Mouse (Mus musculus) gastrocnemius, adult 8-10 months (tissue): ENCODE results near the gene Btbd11. TPM values are rescaled to one million over a fixed set of nuclear protein-coding genes. Genes with fewer than 3 reads are reported as not detected.

Experiments used
- DNase-seq, 2 experiments: peaks; one replicate each; pipeline ENCODE4 v3.0.0; 2022; ENCODE audit warnings: low spot score in 2 of 2
- total RNA-seq, 4 experiments: library from RNA; stranded (reverse); gene quantifications; 2 replicates each; pipeline ENCODE4 v1.2.4; 2022

Gene Btbd11
- total RNA-seq, 4 experiments from 2014 or later = 0.29 to 0.75 (median 0.57) TPM

DNA sequence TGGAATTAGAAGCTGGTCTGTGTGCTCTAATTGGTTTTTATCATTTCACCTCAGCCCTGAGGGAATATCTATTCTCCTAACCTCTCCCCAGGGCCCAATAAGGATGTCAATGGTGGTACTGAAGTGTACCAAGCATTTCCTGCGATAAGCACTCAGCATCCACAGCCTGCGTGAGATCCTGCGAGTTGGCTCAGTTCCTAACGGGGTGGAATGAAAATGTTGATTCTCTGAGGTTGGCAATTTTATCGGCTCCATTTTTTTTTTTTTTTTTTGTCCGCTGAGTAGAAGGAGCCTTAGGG lies 131.4 kb downstream of the Btbd11 start:
- no peak for DNase-seq

DNA sequence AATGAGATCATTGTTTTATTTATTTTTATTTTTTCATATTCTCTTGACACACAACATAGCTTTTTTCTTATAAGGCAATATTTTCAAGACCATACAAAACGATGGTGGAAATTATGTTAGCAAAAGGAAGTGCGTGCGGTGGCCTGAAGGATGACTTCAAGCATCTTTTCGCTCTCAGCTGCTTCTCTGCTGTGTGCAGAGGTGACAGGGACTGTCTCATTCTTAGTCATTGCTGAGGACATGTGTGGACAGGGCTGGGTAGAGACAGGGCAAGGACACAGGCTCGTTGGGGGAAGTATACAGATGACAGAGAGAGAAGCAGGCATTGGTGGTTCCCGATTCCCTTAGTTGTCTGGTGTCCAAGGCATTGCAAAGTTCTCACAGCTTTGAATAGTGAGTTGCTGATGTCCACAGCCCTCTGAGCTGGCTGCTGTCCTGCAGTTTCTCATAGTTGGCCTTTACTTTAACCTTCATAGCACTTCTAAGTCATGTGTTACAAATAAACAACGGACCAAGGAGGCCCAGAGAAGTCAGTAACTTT lies 135.7 kb downstream of the Btbd11 start:
- DNase-seq = no peak

DNA sequence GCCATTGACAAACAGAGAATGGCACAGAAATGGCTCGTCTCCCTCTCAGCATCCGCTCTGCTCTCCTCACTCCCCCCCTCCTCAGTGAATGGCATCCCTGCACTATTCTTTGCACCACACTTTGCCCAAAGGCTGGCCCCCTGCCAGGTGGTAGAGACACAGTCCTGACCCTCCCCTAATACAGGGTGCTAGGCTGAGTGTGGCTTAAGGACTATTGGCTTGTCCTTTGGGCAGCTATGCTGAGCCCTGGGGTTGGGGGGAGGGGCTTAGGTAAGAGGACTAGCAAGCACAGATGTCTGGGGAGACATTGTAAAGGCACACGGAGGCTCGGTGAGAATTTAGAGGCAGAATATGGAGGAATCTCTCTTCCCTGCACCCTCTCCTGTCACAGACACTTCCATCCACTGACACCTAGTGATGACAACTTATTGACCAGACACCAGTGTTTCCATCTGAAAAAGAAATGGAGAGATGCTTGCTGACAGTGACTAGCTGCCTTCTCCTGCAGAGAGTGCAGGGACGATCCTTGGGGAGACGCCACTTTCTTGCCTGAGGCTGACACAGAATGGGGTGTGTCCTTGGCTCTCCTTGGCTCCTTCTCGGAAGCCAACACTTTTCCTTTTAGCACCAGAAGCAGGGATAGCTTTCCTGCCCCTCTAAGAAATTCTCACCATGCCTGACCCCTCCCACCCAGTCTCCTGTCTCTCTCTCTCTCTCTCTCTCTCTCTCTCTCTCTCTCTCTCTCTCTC lies 138.8 kb downstream of the Btbd11 start:
- DNase-seq = no peak

DNA sequence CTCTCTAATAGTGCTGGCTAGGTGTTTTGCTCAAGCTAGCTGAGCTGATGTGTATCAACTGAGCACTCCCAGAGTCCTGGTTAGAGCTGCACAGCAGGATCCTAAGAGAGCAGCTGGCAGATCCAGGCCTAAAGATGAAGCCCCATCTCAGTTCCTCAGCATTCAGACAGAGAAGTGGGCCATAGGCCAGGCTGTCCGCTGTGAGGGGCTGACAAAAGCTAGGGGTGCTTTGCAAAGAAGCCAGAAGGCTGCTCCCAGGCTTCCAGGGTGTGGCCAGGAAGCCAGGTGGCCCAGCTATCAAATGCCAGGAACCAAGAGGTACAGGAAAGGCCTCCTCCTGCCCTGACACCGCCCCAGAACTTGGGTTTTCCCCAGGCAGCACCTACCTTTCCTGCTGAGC lies 140.0 kb downstream of the Btbd11 start:
- no peak for DNase-seq

DNA sequence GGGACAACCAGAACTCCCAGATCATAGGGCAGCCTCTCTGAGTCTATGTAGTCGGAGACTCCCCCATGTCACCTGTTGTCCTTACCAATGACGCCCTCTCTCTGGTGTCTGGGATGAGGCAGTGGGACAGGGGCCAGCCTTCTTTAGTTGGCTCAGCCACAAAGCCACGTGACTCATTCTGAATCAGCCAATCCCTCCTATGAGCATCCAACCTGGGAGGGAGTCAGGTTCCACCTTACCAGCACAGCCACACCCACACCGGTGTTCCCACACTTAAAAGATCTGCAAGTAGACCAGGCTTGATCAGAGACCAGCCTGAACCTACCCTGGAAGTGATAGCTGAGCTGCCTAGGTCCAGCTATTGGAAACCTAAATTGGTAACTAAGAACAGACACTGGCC lies 141.1 kb downstream of the Btbd11 start:
- no peak for DNase-seq

DNA sequence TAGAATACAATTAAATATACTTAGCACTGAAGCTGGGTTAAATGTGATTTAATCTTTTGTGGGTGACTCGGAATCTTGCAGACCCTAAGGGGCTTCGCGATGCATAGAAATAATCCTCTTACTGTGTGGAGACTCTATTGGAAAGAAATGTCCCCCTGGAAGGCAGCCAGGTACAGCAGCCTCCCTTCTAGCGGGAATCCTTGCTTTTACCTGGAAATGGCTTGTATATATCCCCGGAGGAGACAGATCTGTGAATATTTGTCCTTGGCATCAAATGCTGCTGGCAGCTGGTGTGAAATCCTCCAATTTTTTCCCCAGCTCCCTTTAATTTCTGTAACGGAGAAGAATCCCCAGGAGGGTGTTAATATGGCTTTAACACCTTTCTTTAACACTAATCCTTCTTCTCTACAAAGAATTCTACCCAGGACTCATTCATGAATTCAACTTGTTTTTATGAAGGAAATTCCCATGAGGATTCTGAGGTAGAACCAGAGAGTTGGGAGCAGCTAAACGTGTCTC lies 146.6 kb downstream of the Btbd11 start:
- DNase-seq = no peak

DNA sequence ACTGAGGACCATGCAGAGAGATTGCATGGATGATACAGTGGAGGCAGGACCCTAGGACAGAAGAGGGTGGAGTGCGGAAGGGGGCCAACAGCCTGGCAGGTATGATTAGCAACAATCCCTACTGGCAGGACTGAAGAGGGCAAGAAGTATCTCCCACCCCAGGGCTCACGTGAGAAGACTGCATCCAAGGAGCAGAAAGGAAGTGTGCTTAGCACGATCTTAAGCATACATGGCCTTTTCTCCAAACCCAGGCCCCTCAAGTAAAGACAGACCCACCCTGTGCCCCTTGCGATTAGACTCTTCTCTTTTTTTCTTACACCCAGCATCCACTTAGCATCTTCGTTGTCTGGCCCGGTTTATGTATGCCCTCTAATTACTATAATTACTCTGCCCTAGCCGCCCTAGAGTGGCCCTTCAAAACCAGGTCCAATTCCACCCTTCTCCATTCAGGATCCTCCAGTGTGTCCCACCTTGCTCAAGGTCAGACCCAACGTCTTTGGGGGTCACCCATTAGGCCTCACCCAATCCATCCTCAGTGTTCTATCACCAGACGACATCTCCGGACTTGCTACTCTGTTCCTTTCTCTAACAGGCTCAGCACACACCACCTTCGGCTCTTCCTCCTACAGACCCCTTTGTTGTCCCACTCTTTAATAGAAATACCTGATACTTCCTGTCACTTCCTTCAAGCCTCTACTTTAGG lies 151.6 kb downstream of the Btbd11 start:
- DNase-seq = no peak

DNA sequence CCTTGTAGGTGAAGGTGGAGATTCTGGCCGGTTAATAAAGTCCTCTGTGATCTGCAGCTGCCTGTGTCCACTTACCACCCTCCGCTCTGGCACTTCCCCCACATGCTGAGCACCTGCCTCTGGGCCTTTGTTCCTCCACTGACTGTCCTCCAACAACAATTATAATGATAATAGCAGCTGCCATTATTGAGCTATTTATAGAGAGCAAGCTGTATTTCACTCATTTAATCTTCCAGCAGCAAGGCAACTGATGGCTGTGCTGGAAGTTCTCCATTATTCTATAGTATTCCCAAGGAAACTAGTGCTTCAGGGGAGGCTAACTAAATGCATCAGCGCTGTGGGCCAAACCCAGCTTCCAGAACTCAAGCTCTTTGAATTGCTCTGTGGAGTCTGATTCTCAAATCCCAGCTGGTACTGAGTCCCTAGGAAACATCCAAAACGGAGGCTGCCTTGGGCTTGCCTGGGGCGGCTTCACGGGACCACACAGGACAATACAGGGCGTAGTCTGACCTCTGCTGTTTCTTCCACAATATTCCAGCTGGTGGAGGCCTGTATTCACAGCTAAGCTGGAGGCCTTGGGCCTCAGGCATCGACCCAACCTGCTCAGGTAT lies 153.0 kb downstream of the Btbd11 start:
- DNase-seq = no peak

DNA sequence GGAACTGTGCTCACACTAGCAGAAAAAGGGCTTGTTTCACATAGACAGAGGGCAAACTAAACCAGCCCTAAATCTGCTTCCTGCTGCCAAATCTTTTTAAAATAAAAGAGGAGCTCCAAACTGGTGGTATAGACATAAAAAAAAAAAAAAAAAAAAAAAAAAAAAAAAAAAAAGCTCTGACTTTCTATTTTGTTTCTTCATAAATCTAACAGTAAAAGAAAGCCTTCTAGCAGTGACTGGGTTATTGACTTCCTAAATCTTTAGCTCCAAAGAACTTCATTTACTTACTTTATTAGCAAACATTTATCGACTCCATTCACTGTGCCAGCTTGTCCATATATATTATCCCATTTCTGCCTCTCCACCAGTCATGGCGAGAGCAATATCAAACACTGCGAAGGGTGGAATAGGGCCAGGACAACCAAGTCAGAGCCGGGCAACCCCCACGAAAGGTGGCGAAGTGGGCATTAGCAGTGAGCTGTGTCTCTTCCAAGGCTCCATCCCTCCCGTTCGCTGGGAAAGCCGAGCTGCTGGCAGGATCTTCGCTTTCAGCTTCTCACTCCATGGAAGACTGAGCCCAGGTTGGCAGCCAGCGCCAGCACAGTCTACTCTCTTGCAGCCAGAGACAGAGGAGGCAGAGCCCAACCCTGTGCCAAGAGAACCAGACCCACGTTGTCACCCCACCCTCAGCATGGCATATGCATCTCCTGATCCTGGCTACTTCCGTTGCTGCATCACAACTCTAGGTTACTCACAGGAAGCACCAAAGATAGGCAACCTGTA lies 153.9 kb downstream of the Btbd11 start:
- DNase-seq = no peak

DNA sequence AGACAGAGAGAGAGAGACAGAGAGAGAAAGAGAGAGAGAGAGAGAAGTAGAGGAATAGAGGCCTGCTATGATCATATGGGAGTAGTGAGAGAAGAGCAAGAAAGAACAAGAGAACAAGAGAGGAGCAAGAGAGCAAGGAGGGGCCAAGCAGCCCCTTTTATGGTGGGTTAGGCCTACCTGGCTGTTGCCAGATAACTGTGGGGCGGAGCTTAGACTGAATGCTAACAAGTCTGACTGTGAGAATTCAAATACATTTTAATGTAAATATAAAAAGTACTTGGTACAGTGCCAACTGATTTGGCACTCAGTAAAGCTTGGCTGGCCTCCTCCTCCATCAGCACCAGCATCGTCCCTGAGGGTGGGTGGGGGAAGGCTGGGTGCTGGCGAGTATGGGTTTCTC lies 154.9 kb downstream of the Btbd11 start:
- no peak for DNase-seq

DNA sequence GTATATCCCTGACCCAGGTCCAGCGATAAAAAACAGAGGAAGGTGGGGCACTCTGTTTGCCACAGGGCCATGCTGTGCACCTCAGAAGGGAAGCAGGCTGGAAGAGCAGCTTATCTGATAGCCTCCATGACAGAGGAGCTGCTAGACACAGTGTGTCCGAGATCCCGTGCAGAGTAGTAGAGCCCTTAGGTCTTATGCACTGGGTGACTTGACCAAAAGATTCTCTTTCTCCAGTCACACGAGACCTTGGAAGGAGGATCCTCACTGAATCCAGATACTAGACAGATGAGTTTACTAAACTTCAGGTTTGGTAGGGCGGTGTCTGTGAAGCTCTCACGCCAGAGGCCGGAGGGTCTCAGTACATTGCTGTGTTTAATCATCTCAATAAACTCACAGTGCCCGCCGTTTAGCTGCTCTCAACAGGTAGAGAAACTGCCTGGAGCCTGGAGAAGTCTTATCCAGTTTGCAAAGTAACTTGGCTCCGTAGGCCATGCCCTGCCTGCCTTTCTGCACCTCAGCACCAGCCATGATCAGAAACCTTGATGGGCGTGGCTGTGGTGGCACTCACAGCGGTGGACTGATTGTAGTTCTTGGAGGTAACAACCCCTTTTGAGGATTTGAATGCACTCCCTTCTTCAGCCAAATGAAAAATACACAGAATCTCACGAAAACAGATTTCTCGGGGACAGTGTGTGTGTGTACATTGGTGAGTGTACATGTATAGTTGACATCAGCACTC lies 155.4 kb downstream of the Btbd11 start:
- DNase-seq = no peak

DNA sequence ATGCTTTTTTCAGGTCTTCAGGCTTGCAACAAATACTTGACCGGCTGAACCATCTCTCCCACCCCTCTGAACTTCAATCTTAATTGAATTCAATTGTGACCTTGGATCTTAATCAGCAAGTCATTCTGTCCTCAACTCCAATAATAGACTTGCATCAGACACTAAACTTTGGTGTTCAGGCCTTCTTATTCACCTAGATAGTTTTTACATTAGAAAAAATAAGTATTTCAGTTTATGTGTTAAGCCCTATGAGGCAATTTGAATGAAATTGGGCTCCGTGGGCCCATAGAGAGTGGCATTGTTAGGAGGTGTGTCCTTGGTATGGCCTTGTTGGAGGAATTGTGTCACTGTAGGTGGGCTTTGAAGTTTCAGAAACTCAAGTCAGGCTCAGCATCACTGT lies 156.7 kb downstream of the Btbd11 start:
- no peak for DNase-seq

DNA sequence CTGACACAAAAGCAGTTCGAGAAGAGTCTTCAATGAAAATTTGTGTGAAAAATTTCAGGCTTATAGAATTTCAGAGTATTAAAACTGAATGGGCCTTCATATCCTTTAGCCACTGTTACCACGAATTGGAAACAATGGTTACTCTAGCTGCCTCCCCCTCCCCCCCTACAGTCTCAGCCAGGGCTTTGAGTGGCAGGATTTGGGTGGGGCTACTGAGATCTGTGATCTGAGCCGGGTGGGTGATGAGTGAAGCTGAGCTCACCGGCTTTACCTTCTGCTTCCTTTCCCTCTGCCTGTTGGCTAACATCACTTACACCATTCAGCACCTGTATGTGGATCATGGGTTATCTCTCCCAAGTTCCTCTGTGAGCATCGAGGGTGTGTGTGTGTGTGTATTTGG lies 158.4 kb downstream of the Btbd11 start:
- no peak for DNase-seq

DNA sequence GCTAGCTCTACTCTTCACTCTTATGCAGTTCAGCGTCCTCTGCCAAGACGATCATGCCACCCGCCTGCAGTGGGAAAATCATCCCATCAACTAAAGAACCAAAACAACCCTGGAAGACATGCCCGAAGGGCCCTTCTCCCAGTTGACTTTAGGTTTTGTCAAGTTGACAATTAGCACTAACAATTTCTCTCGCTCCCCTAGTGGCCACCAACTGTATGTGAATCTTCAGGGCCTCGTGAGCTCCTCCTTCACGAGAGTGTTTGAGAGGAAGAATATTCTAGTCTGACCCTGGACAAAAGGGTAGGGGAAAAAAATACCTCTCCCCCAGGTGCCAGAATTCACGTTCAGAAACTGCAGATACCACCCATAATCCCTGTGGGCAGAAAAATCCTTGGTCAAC lies 168.6 kb downstream of the Btbd11 start:
- DNase-seq = no peak

DNA sequence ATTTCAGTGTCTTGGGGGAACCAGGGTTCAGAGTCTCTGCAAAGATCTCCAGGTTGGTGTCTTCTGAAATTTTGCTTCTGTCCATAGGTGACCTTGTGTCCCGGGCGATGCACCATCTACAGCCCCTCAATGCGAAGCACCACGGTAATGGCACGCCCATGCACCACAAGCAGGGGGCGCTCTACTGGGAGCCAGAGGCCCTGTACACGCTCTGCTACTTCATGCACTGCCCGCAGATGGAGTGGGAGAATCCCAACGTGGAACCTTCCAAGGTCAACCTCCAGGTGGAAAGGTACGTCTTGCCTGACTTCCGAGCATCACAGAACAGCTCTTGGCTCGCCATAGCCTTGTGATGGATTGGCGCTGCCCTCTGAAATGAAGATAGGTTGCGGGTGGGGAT lies 174.8 kb downstream of the Btbd11 start:
- no peak for DNase-seq

DNA sequence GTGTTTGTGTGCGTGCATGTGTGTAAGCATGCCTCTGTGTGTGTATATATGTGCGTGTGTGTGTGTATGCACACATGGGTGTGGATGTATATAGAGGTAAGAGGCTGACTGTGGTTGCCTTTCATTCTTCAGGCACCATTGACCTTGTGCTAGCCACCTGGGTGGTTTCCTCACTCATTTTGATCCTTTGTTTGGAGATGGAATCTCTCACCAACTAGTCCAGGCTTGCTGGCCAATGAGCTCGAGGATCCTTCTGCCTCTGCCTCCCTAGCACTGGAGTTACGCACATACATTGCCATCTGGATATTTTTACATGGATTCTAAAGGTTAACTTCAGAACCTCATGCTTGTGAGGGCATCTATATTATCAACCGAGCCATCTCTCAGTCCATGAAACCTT lies 184.8 kb downstream of the Btbd11 start:
- no peak for DNase-seq

DNA sequence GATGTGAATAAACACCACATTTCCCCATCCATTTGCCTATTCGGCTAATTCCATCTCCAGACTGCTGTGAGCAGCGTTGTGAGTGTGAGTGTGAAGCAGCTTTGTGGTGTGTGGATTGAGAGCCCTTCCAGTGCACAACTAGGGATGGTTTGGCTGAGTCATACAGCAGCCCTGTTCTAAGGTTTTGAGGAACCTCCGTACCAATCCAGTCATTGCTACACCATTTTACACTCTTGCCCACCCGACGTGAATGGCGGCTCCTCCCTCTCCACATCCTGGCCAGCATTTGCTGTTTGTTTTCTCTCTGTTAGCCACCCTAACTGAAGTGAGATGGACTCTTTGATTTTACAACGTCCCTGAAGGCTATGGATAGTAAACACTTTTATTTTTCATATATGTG lies 186.0 kb downstream of the Btbd11 start:
- DNase-seq = no peak

DNA sequence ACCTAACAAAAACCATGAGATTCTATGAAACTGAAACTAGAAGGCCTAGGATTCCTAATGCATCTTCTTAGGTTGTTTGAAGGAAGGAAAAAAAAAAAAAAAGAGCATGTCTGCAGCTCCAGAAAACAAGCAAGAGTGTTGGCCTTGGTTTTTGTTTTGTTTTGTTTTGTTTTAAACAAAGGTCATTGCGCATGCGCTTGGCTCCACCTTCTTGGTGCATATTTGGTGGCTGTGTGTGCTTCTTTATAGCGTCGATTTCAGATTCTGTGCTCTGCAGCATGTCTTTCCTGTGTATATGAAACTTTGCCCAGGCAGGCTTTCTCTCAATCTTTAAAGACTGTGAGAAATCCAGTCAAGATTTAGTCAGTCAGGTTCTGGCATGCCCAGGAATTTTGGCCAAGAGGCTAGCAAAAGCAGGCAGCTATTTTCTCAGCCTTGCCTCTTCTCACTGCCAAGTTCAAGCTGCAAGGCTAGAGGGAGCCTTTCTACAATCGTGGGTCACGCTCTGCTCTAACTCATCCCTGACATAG lies 191.3 kb downstream of the Btbd11 start:
- DNase-seq = no peak

DNA sequence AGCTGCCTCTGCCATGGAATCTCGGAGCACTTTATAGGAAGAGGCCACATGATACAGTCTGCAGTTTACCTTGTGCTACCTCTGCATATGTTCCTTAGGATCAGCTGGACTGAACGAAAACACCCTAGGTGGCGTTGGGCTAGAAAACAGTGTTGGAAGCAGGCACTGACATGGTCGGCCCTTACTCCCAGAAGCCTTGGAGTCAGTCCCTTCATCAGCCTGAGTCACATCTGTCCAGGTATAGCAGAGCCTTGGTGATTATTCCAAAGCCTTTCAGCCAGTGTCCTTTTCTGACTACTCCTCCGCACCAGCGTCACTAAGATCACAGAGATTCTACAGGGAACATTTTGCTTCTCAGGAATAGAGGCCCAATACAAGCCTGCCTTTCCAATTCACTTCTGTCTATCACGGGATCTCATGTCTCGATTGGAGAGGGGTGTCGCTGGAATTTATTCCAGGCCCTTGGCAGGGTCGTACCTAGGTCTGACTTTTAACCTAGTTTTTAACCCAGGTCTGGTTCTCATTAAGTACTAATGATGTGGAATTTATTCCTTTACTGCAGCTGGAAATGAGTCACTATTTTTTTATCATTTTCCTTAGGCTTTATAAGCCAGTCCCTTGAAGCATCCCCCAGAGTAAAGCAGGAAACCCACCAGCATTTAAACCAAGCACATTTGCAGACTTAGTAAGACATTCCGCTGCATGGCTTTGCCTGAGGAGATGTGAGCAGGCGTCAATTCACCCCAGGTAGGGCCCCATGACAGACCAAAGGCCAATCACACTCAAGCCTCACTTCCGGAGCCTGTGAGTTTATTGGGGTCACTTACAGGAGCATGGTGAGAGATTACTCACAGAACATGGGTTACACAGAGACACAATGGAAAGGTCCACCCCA lies 192.2 kb downstream of the Btbd11 start:
- DNase-seq = no peak

DNA sequence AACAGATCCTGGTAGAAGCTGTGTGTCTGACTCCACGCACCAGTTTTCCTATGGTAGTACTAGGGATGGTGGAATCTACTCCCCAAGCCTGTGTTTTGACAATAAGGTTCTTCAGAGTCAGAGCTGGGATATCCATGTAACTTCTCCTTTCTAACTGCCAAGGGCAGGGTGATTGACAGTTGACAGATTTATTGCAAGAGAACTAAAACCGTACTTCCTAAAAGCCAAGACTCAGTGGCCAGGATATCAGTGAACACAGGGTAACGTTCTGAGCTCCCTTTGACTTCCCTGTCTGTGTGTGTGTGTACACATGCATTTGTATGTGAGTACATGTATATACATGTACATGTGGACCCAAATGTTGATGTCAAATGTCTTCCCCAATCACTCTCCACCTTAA lies 201.1 kb downstream of the Btbd11 start:
- no peak for DNase-seq
